Mouse (Mus musculus) heart, postnatal 0 days (tissue): ENCODE data around the gene Hacd1.

Source experiments
- CTCF ChIP-seq: IDR thresholded peaks from 2 replicates; pipeline ENCODE4 v1.5.1; 2016; ENCODE audit warnings: antibody characterized with exemption, control low read depth, low read depth
- EP300 ChIP-seq: IDR thresholded peaks from 2 replicates; pipeline ENCODE4 v1.6.1; 2016; ENCODE audit warnings: antibody characterized with exemption, low read depth

- TF ChIP-seq EP300 (no peak), CTCF (no peak)
These were observed 123.7 kb downstream of the Hacd1 start for GRCm38 (mm10) chr2:13932253-13932652.
